Mouse (Mus musculus) frontal cortex, adult 2 months (tissue): ENCODE data around the gene Grin2a. TPM values are rescaled to one million over a fixed set of nuclear protein-coding genes. Genes with fewer than 3 reads are reported as not detected.

Experiments
- DNase-seq, 2 experiments: peaks; one replicate each; pipeline ENCODE4 v3.0.0; 2022; ENCODE audit warnings: low spot score in 1 of 2; ENCODE audit errors: extremely low spot score in 1 of 2
- polyA plus RNA-seq: library from polyadenylated mRNA; depleted of rRNA; stranded (reverse); fragments of >200 nt; gene quantifications from 2 replicates; pipeline ENCODE4 v1.2.3, GENCODE M21; 2012

Grin2a gene
- polyA plus RNA-seq, 1 experiment = 30.1 TPM

- DNase-seq = no peak
Observed at GRCm38 (mm10) chr16:9978173-9978572, 17.2 kb downstream of the Grin2a start.

- DNase-seq = no peak
Observed at GRCm38 (mm10) chr16:9972705-9973104, 22.7 kb downstream of the Grin2a start.

GRCm38 (mm10) chr16:9964469-9964868 lies 30.9 kb downstream of the Grin2a start:
- no peak for DNase-seq

GRCm38 (mm10) chr16:9962482-9962881 lies 32.9 kb downstream of the Grin2a start:
- DNase-seq = no peak

- DNase-seq = no peak
Observed at GRCm38 (mm10) chr16:9959340-9959739, 36.0 kb downstream of the Grin2a start.

GRCm38 (mm10) chr16:9954266-9954665 lies 41.1 kb downstream of the Grin2a start:
- DNase-seq = no peak

- peak in 1 of 2 experiments; percentile 39 for DNase-seq
Observed at GRCm38 (mm10) chr16:9953396-9953831, 41.9 kb downstream of the Grin2a start.

GRCm38 (mm10) chr16:9949250-9949649 lies 46.1 kb downstream of the Grin2a start:
- peak in 1 of 2 experiments; percentile 33 for DNase-seq

- DNase-seq = peak in 1 of 2 experiments; percentile 50
Observed at GRCm38 (mm10) chr16:9947430-9947829, 47.9 kb downstream of the Grin2a start.

GRCm38 (mm10) chr16:9944836-9945235 lies 50.5 kb downstream of the Grin2a start:
- no peak for DNase-seq

GRCm38 (mm10) chr16:9941306-9941930 lies 53.9 kb downstream of the Grin2a start:
- DNase-seq = no peak

GRCm38 (mm10) chr16:9940716-9941115 lies 54.6 kb downstream of the Grin2a start:
- no peak for DNase-seq

- peak; percentile 38 to 64 for DNase-seq
Observed at GRCm38 (mm10) chr16:9910672-9911071, 84.7 kb downstream of the Grin2a start.

GRCm38 (mm10) chr16:9909225-9909624 lies 86.1 kb downstream of the Grin2a start:
- DNase-seq = no peak

GRCm38 (mm10) chr16:9904443-9904842 lies 90.9 kb downstream of the Grin2a start:
- no peak for DNase-seq

GRCm38 (mm10) chr16:9902680-9903463 lies 92.5 kb downstream of the Grin2a start:
- peak in 1 of 2 experiments; percentile 64 for DNase-seq

GRCm38 (mm10) chr16:9901433-9901832 lies 93.9 kb downstream of the Grin2a start:
- no peak for DNase-seq

- DNase-seq = no peak
Observed at GRCm38 (mm10) chr16:9900996-9901395, 94.4 kb downstream of the Grin2a start.

GRCm38 (mm10) chr16:9900196-9900595 lies 95.2 kb downstream of the Grin2a start:
- no peak for DNase-seq

GRCm38 (mm10) chr16:9899176-9899575 lies 96.2 kb downstream of the Grin2a start:
- no peak for DNase-seq

GRCm38 (mm10) chr16:9895581-9895980 lies 99.8 kb downstream of the Grin2a start:
- DNase-seq = no peak

GRCm38 (mm10) chr16:9886155-9886554 lies 109.2 kb downstream of the Grin2a start:
- DNase-seq = no peak
